Mouse (Mus musculus): ENCODE results near the gene Irx1. TPM values are rescaled to one million over a fixed set of nuclear protein-coding genes. Genes with fewer than 3 reads are reported as not detected.
A peak's percentile ranks its signal among the peaks of the same experiment; 100 is the strongest.

The Irx1 gene
- polyA plus RNA-seq, 1 experiment from 2014 or later: not detected

DNA sequence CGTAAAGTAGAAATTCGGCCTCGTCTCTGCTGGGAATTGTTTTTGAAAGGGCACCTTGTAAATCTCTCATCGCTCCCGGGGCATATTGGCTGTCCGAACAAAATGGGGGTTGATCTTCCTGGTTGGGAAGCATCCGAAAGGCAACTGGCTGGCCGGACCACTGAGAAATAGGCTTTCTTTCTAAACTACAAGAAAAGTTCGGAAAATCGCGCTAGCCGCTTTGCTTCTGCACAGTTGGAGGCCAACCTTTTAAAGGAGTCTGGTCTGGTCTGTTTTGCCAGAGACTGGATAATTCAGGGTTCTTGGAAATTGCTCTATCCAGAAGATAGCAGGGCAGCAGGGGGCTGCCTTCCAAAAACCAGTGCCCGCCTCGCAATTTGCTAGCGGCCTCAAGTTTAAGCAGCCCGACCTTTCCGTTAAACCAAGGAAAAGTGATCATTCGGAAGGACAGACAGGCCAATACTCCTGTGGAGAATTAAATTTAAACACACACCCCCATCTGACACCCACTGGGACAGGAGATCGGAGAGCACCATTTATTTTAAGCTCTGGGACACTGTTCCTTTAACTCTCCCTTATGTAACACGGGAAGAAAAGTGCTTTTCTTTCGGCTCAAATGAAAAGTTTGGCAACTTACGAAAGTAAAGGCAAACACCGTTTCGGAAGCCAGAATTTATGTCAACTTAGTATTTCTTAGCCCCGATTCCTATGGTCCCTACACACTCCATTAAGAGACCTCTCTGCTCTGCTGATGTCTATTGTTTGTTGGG is 1.4 kb downstream of the Irx1 start:
- no peak overlapping the region for H3K9ac ChIP-seq (ENCODE audit: low read depth, low read length)
- no peaks in the 10 kb centered on the region for H3K36me3 ChIP-seq (ENCODE audit: control insufficient read depth, insufficient read depth, low read length)
- no peak for ATAC-seq
- H3K27ac ChIP-seq (ENCODE audit: low read length): no peak overlapping the region
- peaks cover 96% of the 10 kb centered on the region for H3K27me3 ChIP-seq (replicated peaks; ENCODE audit: control insufficient read depth, insufficient read depth, low read length)
- no peak overlapping the region for H3K4me2 ChIP-seq (ENCODE audit: low read depth, low read length)
- 2% methylated on average over 25 of the region's 25 CpGs for WGBS
- no peaks in the 10 kb centered on the region for H3K9me3 ChIP-seq (ENCODE audit: control insufficient read depth, low read length)
- H3K4me3 ChIP-seq (ENCODE audit: low read length): no peak overlapping the region
- H3K4me1 ChIP-seq (ENCODE audit: control insufficient read depth, insufficient read depth, low read length): peaks cover 23% of the 10 kb centered on the region

DNA sequence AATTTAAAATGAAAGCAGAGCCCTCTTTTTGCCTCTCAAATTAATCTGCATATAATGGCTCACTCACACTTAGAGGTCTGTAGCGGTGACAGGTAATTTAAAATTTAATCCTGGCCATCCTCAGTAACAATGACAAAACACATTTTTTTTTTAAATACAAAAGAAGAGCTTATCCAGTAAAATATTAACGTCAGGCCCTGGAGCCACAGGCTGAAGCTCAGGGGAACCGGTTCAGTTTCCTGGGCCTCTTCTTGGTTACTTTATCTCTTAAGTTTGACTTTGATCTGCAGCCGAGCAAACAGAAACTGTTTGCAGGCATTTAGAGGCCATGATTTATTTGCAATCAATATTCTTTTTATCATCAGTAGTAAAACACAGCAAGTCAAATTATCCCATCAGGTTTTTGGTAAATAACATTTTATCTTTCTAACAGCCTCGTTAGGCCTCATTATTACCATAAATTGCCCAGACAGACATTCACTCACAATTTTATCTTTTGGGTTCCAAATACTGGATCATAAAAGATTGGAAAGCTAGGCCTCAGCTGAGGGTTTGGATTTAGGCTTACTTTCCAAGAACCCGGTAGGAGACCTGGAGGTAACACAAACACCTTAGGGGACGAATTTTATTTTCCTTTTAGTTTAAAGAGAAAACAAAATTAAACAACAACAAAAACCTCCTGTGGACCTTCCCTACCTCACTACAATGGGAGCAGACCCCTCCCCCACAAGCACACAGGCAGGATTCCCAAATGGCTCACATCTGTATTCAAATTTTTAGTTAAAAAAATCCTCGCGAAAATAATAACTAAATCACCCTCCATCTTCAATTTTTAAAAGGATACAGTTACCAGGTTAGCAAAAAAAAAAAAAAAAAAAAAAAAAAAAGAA is 2.4 kb downstream of the Irx1 start:
- H3K36me3 ChIP-seq (ENCODE audit: control insufficient read depth, insufficient read depth, low read length): no peaks in the 10 kb centered on the region
- H3K9me3 ChIP-seq (ENCODE audit: control insufficient read depth, low read length): no peaks in the 10 kb centered on the region
- peaks cover 23% of the 10 kb centered on the region for H3K4me1 ChIP-seq (ENCODE audit: control insufficient read depth, insufficient read depth, low read length)
- no peak overlapping the region for H3K4me3 ChIP-seq (ENCODE audit: low read length)
- ATAC-seq: no peak
- no peak overlapping the region for H3K4me2 ChIP-seq (ENCODE audit: low read depth, low read length)
- 7% methylated on average over 9 of the region's 9 CpGs for WGBS
- H3K27ac ChIP-seq (ENCODE audit: low read length): no peak overlapping the region
- H3K27me3 ChIP-seq (replicated peaks; ENCODE audit: control insufficient read depth, insufficient read depth, low read length): peaks cover 96% of the 10 kb centered on the region
- no peak overlapping the region for H3K9ac ChIP-seq (ENCODE audit: low read depth, low read length)

- no peak overlapping the region for H3K27ac ChIP-seq (ENCODE audit: low read length)
- H3K9me3 ChIP-seq (ENCODE audit: control insufficient read depth, low read length): no peaks in the 10 kb centered on the region
- ATAC-seq: no peak
- H3K4me1 ChIP-seq (ENCODE audit: control insufficient read depth, insufficient read depth, low read length): peaks cover 23% of the 10 kb centered on the region
- H3K4me2 ChIP-seq (ENCODE audit: low read depth, low read length): no peak overlapping the region
- 6% methylated on average over 9 of the region's 9 CpGs for WGBS
- no peak overlapping the region for H3K9ac ChIP-seq (ENCODE audit: low read depth, low read length)
- no peak overlapping the region for H3K4me3 ChIP-seq (ENCODE audit: low read length)
- H3K36me3 ChIP-seq (ENCODE audit: control insufficient read depth, insufficient read depth, low read length): no peaks in the 10 kb centered on the region
- H3K27me3 ChIP-seq (replicated peaks; ENCODE audit: control insufficient read depth, insufficient read depth, low read length): peaks cover 93% of the 10 kb centered on the region
Observed at GRCm38 (mm10) chr13:71960277-71960672, 3.2 kb downstream of the Irx1 start.

GRCm38 (mm10) chr13:71959361-71960276 is 3.9 kb downstream of the Irx1 start:
- peak; percentile 54; the same call in 1 of the 2 replicates for ATAC-seq
- H3K4me2 ChIP-seq (ENCODE audit: low read depth, low read length): no peak overlapping the region
- H3K36me3 ChIP-seq (ENCODE audit: control insufficient read depth, insufficient read depth, low read length): no peaks in the 10 kb centered on the region
- H3K4me3 ChIP-seq (ENCODE audit: low read length): no peak overlapping the region
- WGBS: 6% methylated on average over 76 of the region's 76 CpGs
- H3K27me3 ChIP-seq (replicated peaks; ENCODE audit: control insufficient read depth, insufficient read depth, low read length): peaks cover 87% of the 10 kb centered on the region
- no peaks in the 10 kb centered on the region for H3K9me3 ChIP-seq (ENCODE audit: control insufficient read depth, low read length)
- no peak overlapping the region for H3K27ac ChIP-seq (ENCODE audit: low read length)
- H3K4me1 ChIP-seq (ENCODE audit: control insufficient read depth, insufficient read depth, low read length): peaks cover 23% of the 10 kb centered on the region
- no peak overlapping the region for H3K9ac ChIP-seq (ENCODE audit: low read depth, low read length)

DNA sequence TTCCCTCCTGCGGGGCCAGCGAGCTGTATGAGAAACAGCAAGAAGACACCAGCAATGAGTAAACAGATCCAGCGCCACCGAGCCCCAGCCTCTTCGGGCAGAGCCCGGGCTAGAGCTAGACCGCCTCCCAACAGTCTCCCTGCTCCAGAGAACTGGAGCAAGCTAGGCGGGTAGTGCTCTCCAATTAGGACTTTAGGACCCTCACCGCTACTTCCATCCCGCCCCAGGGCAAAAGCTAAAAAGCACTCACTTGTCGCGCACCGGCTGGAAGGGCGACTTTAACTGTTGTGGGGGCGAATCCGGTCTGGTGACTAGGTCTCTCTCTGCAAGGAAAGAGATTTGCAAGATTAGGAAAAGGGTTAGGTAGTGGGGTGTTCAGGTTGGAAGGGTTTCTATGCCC is 4.9 kb downstream of the Irx1 start:
- peaks cover 79% of the 10 kb centered on the region for H3K27me3 ChIP-seq (replicated peaks; ENCODE audit: control insufficient read depth, insufficient read depth, low read length)
- no peak overlapping the region for H3K9ac ChIP-seq (ENCODE audit: low read depth, low read length)
- no peak for ATAC-seq
- no peaks in the 10 kb centered on the region for H3K9me3 ChIP-seq (ENCODE audit: control insufficient read depth, low read length)
- WGBS: 14% methylated on average over 16 of the region's 16 CpGs
- no peak overlapping the region for H3K4me2 ChIP-seq (ENCODE audit: low read depth, low read length)
- no peak overlapping the region for H3K27ac ChIP-seq (ENCODE audit: low read length)
- H3K4me1 ChIP-seq (ENCODE audit: control insufficient read depth, insufficient read depth, low read length): peaks cover 18% of the 10 kb centered on the region
- H3K4me3 ChIP-seq (ENCODE audit: low read length): no peak overlapping the region
- no peaks in the 10 kb centered on the region for H3K36me3 ChIP-seq (ENCODE audit: control insufficient read depth, insufficient read depth, low read length)

GRCm38 (mm10) chr13:71957811-71958351 is 5.6 kb downstream of the Irx1 start:
- H3K9ac ChIP-seq (ENCODE audit: low read depth, low read length): no peak overlapping the region
- WGBS: 16% methylated on average over 21 of the region's 21 CpGs
- H3K36me3 ChIP-seq (ENCODE audit: control insufficient read depth, insufficient read depth, low read length): no peaks in the 10 kb centered on the region
- H3K9me3 ChIP-seq (ENCODE audit: control insufficient read depth, low read length): no peaks in the 10 kb centered on the region
- H3K27me3 ChIP-seq (replicated peaks; ENCODE audit: control insufficient read depth, insufficient read depth, low read length): peaks cover 71% of the 10 kb centered on the region
- no peak overlapping the region for H3K4me3 ChIP-seq (ENCODE audit: low read length)
- H3K27ac ChIP-seq (ENCODE audit: low read length): no peak overlapping the region
- ATAC-seq: no peak
- H3K4me1 ChIP-seq (ENCODE audit: control insufficient read depth, insufficient read depth, low read length): peaks cover 10% of the 10 kb centered on the region
- no peak overlapping the region for H3K4me2 ChIP-seq (ENCODE audit: low read depth, low read length)

DNA sequence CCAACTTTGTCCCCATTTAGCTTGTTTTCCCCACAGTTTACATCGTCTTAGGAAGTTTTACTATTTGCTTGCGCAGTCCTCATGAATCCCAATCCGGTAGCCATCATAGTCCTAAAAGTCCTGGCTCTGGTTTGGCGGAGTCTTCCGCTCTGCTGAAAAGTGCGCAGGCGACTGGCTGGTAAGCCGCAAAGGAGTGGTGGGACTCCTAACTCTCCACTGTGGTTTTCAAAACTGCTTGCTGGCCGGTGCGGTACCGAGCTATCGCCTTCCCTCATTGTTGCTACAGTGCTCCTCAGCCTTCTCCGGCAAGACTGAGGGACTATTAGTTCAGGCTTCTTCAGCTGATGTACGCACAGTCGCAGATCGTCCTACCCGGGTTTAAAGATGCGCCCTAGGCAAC is 6.4 kb downstream of the Irx1 start:
- Histone ChIP-seq H3K36me3 (ENCODE audit: control insufficient read depth, insufficient read depth, low read length) (no peaks in the 10 kb centered on the region), H3K4me3 (ENCODE audit: low read length) (no peak overlapping the region), H3K4me2 (ENCODE audit: low read depth, low read length) (no peak overlapping the region), H3K27me3 (replicated peaks; ENCODE audit: control insufficient read depth, insufficient read depth, low read length) (peaks cover 64% of the 10 kb centered on the region), H3K9ac (ENCODE audit: low read depth, low read length) (no peak overlapping the region), H3K9me3 (ENCODE audit: control insufficient read depth, low read length) (no peaks in the 10 kb centered on the region), H3K4me1 (ENCODE audit: control insufficient read depth, insufficient read depth, low read length) (0 out of 2 replicates have a peak, but pooled peaks cover 6% of the 10 kb centered on the region), H3K27ac (ENCODE audit: low read length) (no peak overlapping the region)
- WGBS: 20% methylated on average over 18 of the region's 18 CpGs
- no peak for ATAC-seq

- 16% methylated on average over 9 of the region's 9 CpGs for WGBS
Observed at GRCm38 (mm10) chr13:71956481-71956880, 7.0 kb downstream of the Irx1 start.

More at GRCm38 (mm10) chr13:71956481-71956880, 7.0 kb downstream of the Irx1 start:
- peaks cover 60% of the 10 kb centered on the region for H3K27me3 ChIP-seq (replicated peaks; ENCODE audit: control insufficient read depth, insufficient read depth, low read length)
- no peak overlapping the region for H3K27ac ChIP-seq (ENCODE audit: low read length)
- H3K9ac ChIP-seq (ENCODE audit: low read depth, low read length): no peak overlapping the region
- no peaks in the 10 kb centered on the region for H3K36me3 ChIP-seq (ENCODE audit: control insufficient read depth, insufficient read depth, low read length)
- 0 out of 2 replicates have a peak, but pooled peaks cover 6% of the 10 kb centered on the region for H3K4me1 ChIP-seq (ENCODE audit: control insufficient read depth, insufficient read depth, low read length)
- no peak for ATAC-seq
- no peak overlapping the region for H3K4me2 ChIP-seq (ENCODE audit: low read depth, low read length)
- no peak overlapping the region for H3K4me3 ChIP-seq (ENCODE audit: low read length)
- no peaks in the 10 kb centered on the region for H3K9me3 ChIP-seq (ENCODE audit: control insufficient read depth, low read length)

Measured in intestine, embryonic 16.5 days (tissue).